Mouse (Mus musculus): ENCODE results near the gene Leo1.

Gene Leo1

GRCm38 (mm10) chr9:75440796-75441666, at the start of gene Leo1:
Leo1 (plus strand) TSS chr9:75441524.
- peak; percentile 87 for DNase-seq (ENCODE audit: low spot score)

GRCm38 (mm10) chr9:75393251-75393650, 48.1 kb upstream of the Leo1 start:
- no peak for DNase-seq (ENCODE audit: low spot score)

- no peak for DNase-seq (ENCODE audit: low spot score)
Observed at GRCm38 (mm10) chr9:75395971-75396370, 45.4 kb upstream of the Leo1 start.

GRCm38 (mm10) chr9:75399069-75399468, 42.3 kb upstream of the Leo1 start:
- no peak for DNase-seq (ENCODE audit: low spot score)

GRCm38 (mm10) chr9:75400639-75401038, 40.7 kb upstream of the Leo1 start:
- DNase-seq (ENCODE audit: low spot score): no peak

- no peak for DNase-seq (ENCODE audit: low spot score)
Observed at GRCm38 (mm10) chr9:75401593-75402504, 39.5 kb upstream of the Leo1 start.

GRCm38 (mm10) chr9:75403520-75403919, 37.8 kb upstream of the Leo1 start:
- no peak for DNase-seq (ENCODE audit: low spot score)

- no peak for DNase-seq (ENCODE audit: low spot score)
Observed at GRCm38 (mm10) chr9:75406121-75406520, 35.2 kb upstream of the Leo1 start.

- peak; percentile 57 for DNase-seq (ENCODE audit: low spot score)
Observed at GRCm38 (mm10) chr9:75407803-75408202, 33.5 kb upstream of the Leo1 start.

- no peak for DNase-seq (ENCODE audit: low spot score)
Observed at GRCm38 (mm10) chr9:75408204-75408826, 33.0 kb upstream of the Leo1 start.

GRCm38 (mm10) chr9:75409031-75409851, 32.1 kb upstream of the Leo1 start:
- peak; percentile 78 for DNase-seq (ENCODE audit: low spot score)

- DNase-seq (ENCODE audit: low spot score): peak; percentile 97
Observed at GRCm38 (mm10) chr9:75409852-75410378, 31.4 kb upstream of the Leo1 start, which contains the start of gene Mapk6. Mapk6 (minus strand) TSS chr9:75410005.

- no peak for DNase-seq (ENCODE audit: low spot score)
Observed at GRCm38 (mm10) chr9:75410868-75411487, 30.3 kb upstream of the Leo1 start.

GRCm38 (mm10) chr9:75411584-75411983, 29.7 kb upstream of the Leo1 start:
- DNase-seq (ENCODE audit: low spot score): no peak

- DNase-seq (ENCODE audit: low spot score): no peak
Observed at GRCm38 (mm10) chr9:75413206-75413605, 28.1 kb upstream of the Leo1 start.

- DNase-seq (ENCODE audit: low spot score): peak; percentile 34
Observed at GRCm38 (mm10) chr9:75414204-75414603, 27.1 kb upstream of the Leo1 start.

GRCm38 (mm10) chr9:75422251-75422691, 19.1 kb upstream of the Leo1 start:
- no peak for DNase-seq (ENCODE audit: low spot score)

GRCm38 (mm10) chr9:75423683-75424082, 17.6 kb upstream of the Leo1 start:
- DNase-seq (ENCODE audit: low spot score): peak; percentile 24

GRCm38 (mm10) chr9:75424358-75425150, 16.8 kb upstream of the Leo1 start:
- no peak for DNase-seq (ENCODE audit: low spot score)
